Mouse (Mus musculus): Measurements from ENCODE around the gene Psd4. TPM values are rescaled to one million over a fixed set of nuclear protein-coding genes. Genes with fewer than 3 reads are reported as not detected.

Gene Psd4
- total RNA-seq (2015; ENCODE audit: low replicate concordance) (5.6 and 8.4 TPM in 2 replicates), total RNA-seq (2017; ENCODE audit: low replicate concordance) (15.3 and 26.3 TPM in 2 replicates)

DNA sequence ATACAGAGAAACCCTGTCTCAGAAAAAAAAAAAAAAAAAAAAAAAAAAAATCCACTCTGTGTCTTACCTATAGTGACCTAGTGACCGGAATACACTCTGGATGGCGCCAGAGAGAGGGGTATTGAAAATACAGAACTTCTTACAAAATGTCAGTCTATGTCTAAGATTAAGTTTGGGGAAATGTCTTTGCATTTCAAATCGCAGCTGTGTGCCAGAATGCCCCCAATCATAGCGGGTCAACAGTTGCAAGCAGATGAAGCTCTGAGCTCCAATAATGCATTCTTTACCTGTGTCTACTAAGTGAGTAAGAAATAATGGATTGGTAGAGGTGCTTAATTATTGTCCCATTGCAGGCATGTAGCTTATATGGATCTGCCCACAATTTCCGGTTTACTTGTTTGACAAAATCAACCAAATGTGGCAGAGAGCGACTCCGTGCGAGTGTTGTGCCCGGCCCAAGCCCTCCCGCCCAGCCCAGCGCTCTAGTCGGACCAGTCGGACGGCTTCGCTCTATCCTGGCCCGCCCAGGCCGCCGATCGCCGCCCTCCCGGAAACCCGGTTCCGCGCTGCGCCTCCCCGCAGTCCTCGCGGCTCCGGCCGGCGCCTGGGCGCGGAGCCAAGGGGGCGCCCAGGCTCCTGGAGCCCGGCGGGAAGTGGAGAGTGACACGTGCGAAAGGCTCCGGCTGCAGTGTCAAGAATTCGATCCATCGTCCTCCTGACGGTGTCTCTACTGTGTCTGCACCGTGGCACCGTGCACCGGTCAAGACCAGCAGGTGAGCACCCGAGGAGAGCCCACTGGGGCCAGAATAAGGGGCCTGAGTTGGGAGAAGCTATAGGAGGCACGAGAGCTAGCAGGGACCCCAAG lies at the start of gene Psd4:
TSS of gene Psd4 (plus strand) at position 551 of the 865 bp plus-strand sequence.
- ATAC-seq (replicated peaks; ENCODE audit: low FRiP score, poor library complexity, severe bottlenecking): peak; percentile 60

GRCm38 (mm10) chr2:24317919-24318598 lies 49.3 kb upstream of the Psd4 start:
- no peak for ATAC-seq (replicated peaks; ENCODE audit: low FRiP score, poor library complexity, severe bottlenecking)

DNA sequence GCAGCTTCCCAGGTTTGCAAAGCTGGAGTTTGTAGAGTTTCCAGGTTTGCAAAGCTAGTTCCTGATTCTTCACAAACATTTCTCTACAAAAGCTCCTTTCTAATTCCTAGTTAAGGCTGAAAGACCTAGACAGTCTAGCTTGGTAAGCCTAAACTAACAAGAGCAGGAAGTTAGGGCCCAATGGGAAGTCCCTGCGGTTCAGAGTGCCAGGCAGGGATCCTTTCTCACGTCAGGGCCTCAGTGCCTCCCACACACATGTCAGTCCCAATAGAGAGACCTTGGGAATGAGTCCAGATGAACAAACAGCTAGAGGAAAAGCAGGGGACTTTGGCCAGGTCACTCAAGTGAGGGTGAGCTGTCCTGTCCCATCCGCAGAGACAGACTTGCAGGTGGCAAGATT lies 32.0 kb upstream of the Psd4 start:
- no peak for ATAC-seq (replicated peaks; ENCODE audit: low FRiP score, poor library complexity, severe bottlenecking)

- no peak for ATAC-seq (replicated peaks; ENCODE audit: low FRiP score, poor library complexity, severe bottlenecking)
Observed at GRCm38 (mm10) chr2:24336545-24336944, 30.8 kb upstream of the Psd4 start, which contains the start of gene Il1rn. Il1rn (plus strand) TSS chr2:24336853.

GRCm38 (mm10) chr2:24341395-24341885 lies 25.9 kb upstream of the Psd4 start:
- no peak for ATAC-seq (replicated peaks; ENCODE audit: low FRiP score, poor library complexity, severe bottlenecking)

DNA sequence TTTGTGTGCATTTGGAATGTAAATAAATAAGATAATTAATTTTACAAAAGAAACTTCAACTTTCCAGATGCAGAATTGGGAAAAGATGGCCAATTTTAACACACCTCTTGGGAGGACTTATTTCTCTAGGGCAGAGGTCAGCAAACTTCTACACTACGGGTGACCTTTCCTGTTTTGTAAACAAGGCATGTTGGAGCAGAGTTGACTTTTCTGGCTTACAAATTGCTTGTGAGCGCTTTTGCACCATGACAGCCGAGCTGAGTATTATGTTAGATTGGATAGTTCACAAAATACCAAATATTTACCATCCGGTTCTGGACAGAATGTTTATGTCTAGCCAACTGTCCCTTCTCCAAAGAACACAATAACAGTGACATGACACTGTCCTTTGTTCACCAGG lies 22.8 kb upstream of the Psd4 start:
- ATAC-seq (replicated peaks; ENCODE audit: low FRiP score, poor library complexity, severe bottlenecking): no peak

GRCm38 (mm10) chr2:24345056-24345455 lies 22.3 kb upstream of the Psd4 start:
- ATAC-seq (replicated peaks; ENCODE audit: low FRiP score, poor library complexity, severe bottlenecking): no peak

- no peak for ATAC-seq (replicated peaks; ENCODE audit: low FRiP score, poor library complexity, severe bottlenecking)
Observed at GRCm38 (mm10) chr2:24347926-24348325, 19.5 kb upstream of the Psd4 start.

DNA sequence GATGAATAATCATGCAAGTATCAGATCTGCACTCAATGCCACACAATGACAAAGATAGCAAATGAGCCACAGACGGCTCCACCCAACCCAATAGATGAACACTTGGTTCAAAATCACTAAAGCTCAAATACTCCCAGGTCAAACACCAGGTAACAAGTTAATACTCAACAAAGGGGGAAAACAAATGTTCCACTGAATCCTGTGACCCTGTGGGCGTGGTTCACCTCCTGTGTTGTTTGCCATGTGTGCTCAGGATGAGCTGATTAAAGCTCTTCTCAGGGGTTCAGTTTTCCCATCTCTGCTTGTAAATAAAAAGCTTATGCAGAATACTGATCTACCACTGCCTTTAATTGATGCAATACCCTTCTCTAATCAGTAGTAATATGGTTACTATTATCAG lies 16.2 kb upstream of the Psd4 start:
- no peak for ATAC-seq (replicated peaks; ENCODE audit: low FRiP score, poor library complexity, severe bottlenecking)

- no peak for ATAC-seq (replicated peaks; ENCODE audit: low FRiP score, poor library complexity, severe bottlenecking)
Observed at GRCm38 (mm10) chr2:24353042-24353441, 14.3 kb upstream of the Psd4 start.

DNA sequence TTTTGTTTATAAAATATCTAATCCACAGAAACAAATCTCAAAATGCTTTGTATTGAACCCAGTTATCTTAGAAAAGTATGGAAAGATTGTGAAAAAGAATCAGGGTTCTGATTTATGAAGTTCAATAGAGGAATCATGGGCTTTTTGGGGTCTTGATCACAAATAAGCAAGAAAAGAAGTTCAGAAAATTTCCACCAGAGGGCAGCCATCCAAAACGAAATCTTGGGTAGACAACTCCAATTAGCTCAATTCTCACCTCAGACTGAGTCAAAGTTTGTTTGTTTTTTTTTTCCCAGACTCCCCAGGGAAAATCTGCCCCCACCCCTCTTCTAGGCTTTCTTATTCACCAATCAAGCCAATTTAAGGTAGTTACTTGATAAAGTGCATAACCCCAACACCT lies 9.7 kb upstream of the Psd4 start:
- ATAC-seq (replicated peaks; ENCODE audit: low FRiP score, poor library complexity, severe bottlenecking): no peak

DNA sequence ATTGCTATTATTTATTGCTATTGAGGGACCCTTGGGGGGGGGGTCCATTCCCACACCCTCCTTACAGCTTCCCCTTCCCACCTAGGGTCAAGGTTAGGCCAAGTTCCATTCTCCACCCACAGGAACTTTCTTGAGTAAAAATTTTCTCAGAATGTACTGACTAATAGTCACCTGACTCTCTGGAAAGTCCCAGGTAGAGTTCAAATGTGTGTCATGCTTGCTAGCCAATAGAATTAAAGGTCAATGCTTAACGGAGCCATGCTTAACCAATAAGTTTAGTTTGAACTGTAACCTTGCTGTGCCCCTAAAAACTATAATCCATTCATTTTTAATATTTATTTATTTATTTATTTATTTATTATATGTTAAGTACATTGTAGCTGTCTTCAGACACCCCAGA lies 8.0 kb upstream of the Psd4 start:
- no peak for ATAC-seq (replicated peaks; ENCODE audit: low FRiP score, poor library complexity, severe bottlenecking)

- ATAC-seq (replicated peaks; ENCODE audit: low FRiP score, poor library complexity, severe bottlenecking): no peak
Observed at GRCm38 (mm10) chr2:24363818-24364217, 3.6 kb upstream of the Psd4 start.

GRCm38 (mm10) chr2:24366214-24366975 lies 985 bp upstream of the Psd4 start:
- no peak for ATAC-seq (replicated peaks; ENCODE audit: low FRiP score, poor library complexity, severe bottlenecking)

DNA sequence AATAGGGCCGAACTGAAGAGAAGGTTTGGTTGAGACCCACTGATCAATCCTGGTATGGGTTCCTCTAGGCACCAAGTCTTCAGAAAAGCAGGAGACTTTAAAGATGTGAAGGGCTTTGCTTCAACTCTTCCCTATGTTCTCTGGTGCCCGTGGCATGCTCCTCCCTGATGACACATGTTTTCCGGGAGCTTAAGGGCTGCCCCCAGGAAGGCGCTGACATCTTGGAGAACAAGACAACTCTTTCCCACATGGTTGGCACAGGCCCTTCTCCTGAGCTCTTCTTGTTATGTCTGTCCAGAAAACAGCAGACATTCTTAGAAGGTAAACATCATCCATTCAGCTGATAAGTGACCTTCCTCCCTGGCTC lies 498 bp downstream of the Psd4 start:
- no peak for ATAC-seq (replicated peaks; ENCODE audit: low FRiP score, poor library complexity, severe bottlenecking)

DNA sequence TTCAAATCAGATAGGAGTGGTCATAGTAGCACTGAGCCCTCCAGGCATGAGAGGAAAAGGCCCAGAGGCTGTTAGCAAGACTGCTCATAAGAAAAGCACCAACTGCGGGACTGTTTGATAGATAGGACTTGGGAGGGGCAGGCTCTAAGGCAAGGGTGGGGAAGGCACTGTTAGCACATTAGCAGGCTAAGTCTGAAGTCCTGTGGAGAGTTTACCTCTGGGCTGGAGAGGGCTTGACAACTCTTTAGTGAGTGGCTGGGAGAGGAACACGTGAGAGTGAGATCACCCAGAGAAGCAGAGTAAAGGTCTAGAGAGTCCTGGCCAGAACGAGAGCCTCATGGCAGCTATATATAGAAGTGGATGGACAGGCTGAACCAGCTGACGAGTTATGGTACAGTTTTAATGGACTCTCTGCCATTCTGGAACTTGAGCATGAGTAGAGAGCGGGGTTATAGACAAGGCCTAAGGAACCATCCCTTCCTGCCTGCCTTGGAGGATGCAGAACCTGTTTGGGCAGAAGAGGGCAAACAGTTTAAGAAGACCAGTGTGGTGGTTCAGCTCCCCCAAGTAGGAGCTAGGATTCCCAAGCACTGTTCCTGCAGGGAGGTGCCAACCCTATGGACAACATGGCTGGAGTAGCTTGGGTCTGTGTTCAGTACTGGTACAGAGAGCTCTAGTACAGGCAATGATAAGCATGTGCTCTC lies 11.5 kb downstream of the Psd4 start:
- peak; percentile 55; the same call in 1 of the 2 replicates for ATAC-seq (replicated peaks; ENCODE audit: low FRiP score, poor library complexity, severe bottlenecking)

DNA sequence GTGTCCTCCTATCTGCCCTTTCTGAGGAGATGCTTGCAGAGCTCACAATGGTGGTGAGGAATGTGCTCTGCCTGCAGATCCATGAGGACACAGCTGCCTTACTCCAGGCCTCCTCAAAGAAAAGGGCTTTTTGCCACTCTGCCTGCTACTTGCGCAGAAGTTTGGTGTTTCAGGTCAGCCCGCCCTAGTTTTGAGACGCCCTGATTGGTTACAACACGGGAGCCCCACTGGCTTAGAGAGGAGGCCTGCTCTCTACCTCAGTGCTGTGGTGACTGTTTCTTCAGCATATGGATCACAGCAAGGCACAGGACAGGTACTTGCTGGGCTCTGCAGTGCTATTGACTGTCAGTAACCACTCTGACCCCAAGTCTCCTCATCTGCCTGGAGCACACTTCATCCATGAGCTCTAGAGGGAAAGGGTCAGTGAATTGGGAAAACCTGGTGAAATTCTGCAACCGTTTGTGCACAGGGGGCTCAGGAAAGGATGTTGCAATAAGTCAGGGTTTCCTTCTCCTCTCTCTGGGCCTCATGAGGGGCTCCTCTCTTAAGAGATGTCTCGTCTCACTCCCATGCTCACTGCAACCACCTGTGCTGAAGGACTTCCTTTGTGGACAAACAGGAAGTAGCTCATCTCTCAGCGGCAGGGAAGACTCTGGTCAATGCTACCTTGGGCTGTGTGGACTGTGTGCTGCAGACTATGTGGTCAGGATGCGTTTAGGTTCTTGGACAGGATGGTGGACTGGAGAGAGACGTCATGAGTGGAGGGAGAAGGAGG lies 15.3 kb downstream of the Psd4 start:
- no peak for ATAC-seq (replicated peaks; ENCODE audit: low FRiP score, poor library complexity, severe bottlenecking)

DNA sequence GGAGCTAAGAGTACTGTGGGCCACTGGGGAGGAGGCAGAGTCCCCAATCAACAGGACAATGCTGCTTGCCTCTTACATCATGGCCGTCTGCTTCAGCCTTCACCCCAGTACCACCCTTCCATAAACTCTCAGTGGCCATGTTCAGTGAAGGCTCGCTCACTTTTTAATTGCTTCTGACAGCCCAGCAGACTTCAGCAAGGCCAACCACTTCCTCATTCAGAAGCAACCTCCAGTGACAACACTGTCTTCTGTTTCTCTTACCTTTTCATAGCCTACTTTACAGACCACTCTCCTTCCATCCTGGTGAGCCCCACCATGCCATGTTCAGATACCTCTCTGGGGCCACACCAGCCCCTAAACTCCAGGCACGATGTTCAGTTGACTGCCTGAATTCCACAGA lies 16.3 kb downstream of the Psd4 start:
- no peak for ATAC-seq (replicated peaks; ENCODE audit: low FRiP score, poor library complexity, severe bottlenecking)

- no peak for ATAC-seq (replicated peaks; ENCODE audit: low FRiP score, poor library complexity, severe bottlenecking)
Observed at GRCm38 (mm10) chr2:24384393-24384792, 17.0 kb downstream of the Psd4 start.
